Mouse (Mus musculus) embryonic facial prominence, embryonic 11.5 days (tissue): ENCODE measurements at regions not wholly inside any gene's neighbourhood (a gene's known extent, or its start where the extent isn't known, plus 50 kb on each side); places are given as distances from the start of the nearest gene placed in this dataset.

Experiments
- ATAC-seq: fragments of 200-750 bp; cut with Nextera tagmentation; replicated peaks from 2 replicates; pipeline ENCODE4 v1.8.0; 2017; ENCODE audit warnings: low read depth; ENCODE audit not compliant: insufficient number of reproducible peaks, low FRiP score, low TSS enrichment
- DNase-seq: peaks from one replicate; pipeline ENCODE4 v3.0.0-alpha.2; 2015; ENCODE audit warnings: low spot score
- H3K27ac ChIP-seq: fragments of 300-500 bp; sonication (generic); replicated peaks from 2 replicates; pipeline ENCODE4 v1.5.1; 2014; ENCODE audit warnings: mild to moderate bottlenecking, low read depth, low read length, control low read depth
- H3K27me3 ChIP-seq: fragments of 300-500 bp; sonication (generic); 2 replicates; pipeline ENCODE4 v1.6.1; 2014; ENCODE audit warnings: mild to moderate bottlenecking, low read length, moderate library complexity, mixed read lengths; ENCODE audit not compliant: control insufficient read depth, insufficient read depth
- H3K36me3 ChIP-seq: fragments of 300-500 bp; sonication (generic); replicated peaks from 2 replicates; pipeline ENCODE4 v1.6.1; 2014; ENCODE audit warnings: low read depth, mild to moderate bottlenecking, low read length, moderate library complexity, mixed read lengths; ENCODE audit not compliant: control insufficient read depth, insufficient read depth
- H3K4me1 ChIP-seq: fragments of 300-500 bp; sonication (generic); 2 replicates; pipeline ENCODE4 v1.6.1; 2014; ENCODE audit warnings: low read length, mixed read lengths; ENCODE audit not compliant: control insufficient read depth, insufficient read depth
- H3K4me2 ChIP-seq: fragments of 300-500 bp; sonication (generic); 2 replicates; pipeline ENCODE4 v1.6.1; 2014; ENCODE audit warnings: low read depth, mild to moderate bottlenecking, control low read depth, low read length, moderate library complexity
- H3K4me3 ChIP-seq: fragments of 300-500 bp; sonication (generic); 2 replicates; pipeline ENCODE4 v1.5.1; 2014; ENCODE audit warnings: low read depth, low read length, control low read depth
- H3K9ac ChIP-seq: fragments of 300-500 bp; sonication (generic); replicated peaks from 2 replicates; pipeline ENCODE4 v1.6.1; 2014; ENCODE audit warnings: mild to moderate bottlenecking, control low read depth, low read length
- H3K9me3 ChIP-seq: fragments of 300-500 bp; sonication (generic); replicated peaks from 2 replicates; pipeline ENCODE4 v1.6.1; 2016; ENCODE audit warnings: mild to moderate bottlenecking, low read length, inconsistent platforms, mixed read lengths; ENCODE audit not compliant: control insufficient read depth
- whole genome bisulfite sequencing: fragments of 180-500 bp; shearing (Covaris S2); extraction: QIAGEN DNeasy Blood & Tissue Kit; methylation state at CpG from one replicate; pipeline ENCODE4 v1.1.7; 2014; 5-methylcytosine and 5-hydroxymethylcytosine counted together

GRCm38 (mm10) chr7:68982914-68983502 is 234.0 kb upstream of the Arrdc4 start:
- no peak; the same call in 1 of the 2 replicates for ATAC-seq
- H3K27me3 ChIP-seq = no peaks in the 10 kb centered on the region
- no peak overlapping the region for H3K27ac ChIP-seq
- H3K9me3 ChIP-seq = no peaks in the 10 kb centered on the region
- peak; percentile 66 for DNase-seq
- H3K4me1 ChIP-seq = no peaks in the 10 kb centered on the region; the same call in 1 of the 2 replicates
- no peak overlapping the region for H3K4me2 ChIP-seq
- H3K4me3 ChIP-seq = no peak overlapping the region
- 35% methylated on average over 10 of the region's 10 CpGs for WGBS
- no peaks in the 10 kb centered on the region for H3K36me3 ChIP-seq
- H3K9ac ChIP-seq = no peak overlapping the region

- Histone ChIP-seq H3K27me3 (no peaks in the 10 kb centered on the region), H3K9ac (no peak overlapping the region), H3K4me3 (no peak overlapping the region), H3K9me3 (no peaks in the 10 kb centered on the region), H3K4me2 (no peak overlapping the region), H3K36me3 (no peaks in the 10 kb centered on the region), H3K27ac (no peak overlapping the region), H3K4me1 (no peaks in the 10 kb centered on the region; the same call in 1 of the 2 replicates)
- WGBS = 47% methylated on average over 4 of the region's 4 CpGs
- ATAC-seq (no peak), DNase-seq (no peak)
These were observed 229.5 kb upstream of the Arrdc4 start for GRCm38 (mm10) chr7:68978576-68978975.

GRCm38 (mm10) chr7:68976813-68977752 is 228.0 kb upstream of the Arrdc4 start:
- no peaks in the 10 kb centered on the region for H3K36me3 ChIP-seq
- WGBS = 54% methylated on average over 7 of the region's 7 CpGs
- H3K27ac ChIP-seq = no peak overlapping the region
- no peaks in the 10 kb centered on the region for H3K4me1 ChIP-seq
- ATAC-seq = no peak
- peak; percentile 83 for DNase-seq
- H3K4me2 ChIP-seq = no peak overlapping the region
- H3K9ac ChIP-seq = no peak overlapping the region
- no peak overlapping the region for H3K4me3 ChIP-seq
- no peaks in the 10 kb centered on the region for H3K9me3 ChIP-seq
- H3K27me3 ChIP-seq = no peaks in the 10 kb centered on the region

GRCm38 (mm10) chr7:68975956-68976355 is 226.9 kb upstream of the Arrdc4 start:
- no peak overlapping the region for H3K27ac ChIP-seq
- no peak overlapping the region for H3K4me3 ChIP-seq
- no peaks in the 10 kb centered on the region for H3K4me1 ChIP-seq
- H3K9me3 ChIP-seq = no peaks in the 10 kb centered on the region
- 62% methylated on average over 5 of the region's 5 CpGs for WGBS
- DNase-seq = no peak
- no peaks in the 10 kb centered on the region for H3K27me3 ChIP-seq
- no peak for ATAC-seq
- H3K9ac ChIP-seq = no peak overlapping the region
- no peak overlapping the region for H3K4me2 ChIP-seq
- H3K36me3 ChIP-seq = no peaks in the 10 kb centered on the region

- no peaks in the 10 kb centered on the region for H3K36me3 ChIP-seq
These were observed 226.5 kb upstream of the Arrdc4 start for GRCm38 (mm10) chr7:68975580-68975894.

GRCm38 (mm10) chr7:68974761-68975579 is 225.9 kb upstream of the Arrdc4 start:
- Histone ChIP-seq H3K27me3 (no peaks in the 10 kb centered on the region), H3K4me1 (no peaks in the 10 kb centered on the region), H3K36me3 (no peaks in the 10 kb centered on the region), H3K4me2 (no peak overlapping the region), H3K4me3 (no peak overlapping the region), H3K9ac (no peak overlapping the region), H3K27ac (no peak overlapping the region), H3K9me3 (no peaks in the 10 kb centered on the region)
- ATAC-seq (no peak), DNase-seq (no peak)
- 62% methylated on average over 8 of the region's 8 CpGs for WGBS

More at GRCm38 (mm10) chr7:68975580-68975894, 226.5 kb upstream of the Arrdc4 start:
- DNase-seq (no peak), ATAC-seq (no peak)
- Histone ChIP-seq H3K27me3 (no peaks in the 10 kb centered on the region), H3K4me1 (no peaks in the 10 kb centered on the region), H3K4me3 (no peak overlapping the region), H3K27ac (no peak overlapping the region), H3K4me2 (no peak overlapping the region), H3K9me3 (no peaks in the 10 kb centered on the region), H3K9ac (no peak overlapping the region)
- 79% methylated on average over 2 of the region's 2 CpGs for WGBS

GRCm38 (mm10) chr7:68945886-68946863 is 197.1 kb upstream of the Arrdc4 start:
- H3K4me3 ChIP-seq = no peak overlapping the region
- no peaks in the 10 kb centered on the region for H3K4me1 ChIP-seq
- no peaks in the 10 kb centered on the region for H3K9me3 ChIP-seq
- DNase-seq (no peak), ATAC-seq (no peak)
- H3K9ac ChIP-seq = no peak overlapping the region
- WGBS = 43% methylated on average over 6 of the region's 6 CpGs
- no peak overlapping the region for H3K27ac ChIP-seq
- H3K4me2 ChIP-seq = no peak overlapping the region
- H3K27me3 ChIP-seq = no peaks in the 10 kb centered on the region
- no peaks in the 10 kb centered on the region for H3K36me3 ChIP-seq
